In the genomic region with DNA sequence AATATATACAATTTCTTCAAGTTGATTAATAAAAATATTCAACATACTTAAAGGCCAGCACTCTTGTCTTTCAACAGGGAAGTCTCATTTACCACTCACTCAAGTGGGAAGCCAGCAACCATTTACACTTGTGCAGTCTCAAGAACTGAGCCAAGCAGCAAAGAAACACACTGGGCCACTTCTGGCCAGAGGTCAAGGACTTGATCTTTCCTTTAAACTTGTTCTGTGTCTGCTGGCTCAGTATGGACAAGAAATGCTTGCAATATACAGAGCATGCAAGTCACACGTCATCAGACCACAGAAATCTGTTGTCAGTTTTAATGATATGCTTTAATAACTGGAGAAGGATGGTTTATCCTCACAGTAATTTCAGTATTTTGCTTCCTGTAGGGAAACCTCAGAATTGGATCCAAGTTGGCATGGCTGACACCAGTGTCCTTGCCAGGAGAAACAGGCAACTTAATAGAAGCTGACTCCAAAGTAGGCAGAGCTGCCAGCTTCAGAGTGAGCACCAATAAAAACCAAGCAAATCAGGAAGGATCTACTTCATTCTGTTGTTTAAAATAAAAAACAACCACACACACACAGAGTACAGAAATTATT, we compare ENCODE assay signal across 11 mouse cellular contexts.
DNase-seq lines count a peak whose midpoint lies in the region; ATAC-seq lines count a peak whose summit lies in the region.
"Had no signal": no experiment of that assay in that cellular context is flagged by ENCODE, and none has a peak within 500 bp of the region (broad histone marks: within the 10 kb centered on the region; RNA-seq: fewer than 3 reads in every experiment).

No protein-coding gene starts in this region.

- no peak overlapping the region for H3K4me2 ChIP-seq in embryonic facial prominence, embryonic 14.5 days (ENCODE audit: low read depth, low read length)
- H3K4me2 ChIP-seq: kidney, embryonic 15.5 days had no signal

- H3K36me3 ChIP-seq in embryonic facial prominence, embryonic 14.5 days (ENCODE audit: control insufficient read depth, insufficient read depth, low read length) = no peaks in the 10 kb centered on the region
- H3K36me3 ChIP-seq in embryonic facial prominence, embryonic 10.5 days (replicated peaks) = peaks cover 2% of the 10 kb centered on the region; the same call in 1 of the 2 replicates

- DNase-seq in embryonic facial prominence, embryonic 14.5 days (ENCODE audit: low spot score) = peak; percentile 69
- DNase-seq in embryonic facial prominence, embryonic 10.5 days (ENCODE audit: low spot score) = no peak
- peak; percentile 42 to 46 for DNase-seq in layer of hippocampus, adult 8-10 months (ENCODE audit: low spot score in 2 of 2)
- DNase-seq in layer of hippocampus, adult 18-20 months (ENCODE audit: low spot score in 2 of 2) = no peak
- peak; percentile 73 to 81 for DNase-seq in cerebellum, postnatal 14 days
- peak; percentile 39 for DNase-seq in lung, postnatal 14 days
- no peak for DNase-seq in kidney, postnatal 25 days
- DNase-seq: heart, postnatal 36 days had no signal

- WGBS in embryonic facial prominence, embryonic 14.5 days = 69% methylated on average over 1 of the region's 1 CpGs
- WGBS in embryonic facial prominence, embryonic 10.5 days = 86% methylated on average over 1 of the region's 1 CpGs

- no peak for ATAC-seq in embryonic facial prominence, embryonic 14.5 days (ENCODE audit: low read depth)
- no peak for ATAC-seq in CD4-positive, CD25-positive, alpha-beta regulatory T cell, adult 4 months

- no peak overlapping the region for H3K27ac ChIP-seq in embryonic facial prominence, embryonic 14.5 days (replicated peaks; ENCODE audit: low read depth, low read length)
- H3K27ac ChIP-seq in embryonic facial prominence, embryonic 10.5 days (replicated peaks) = no peak overlapping the region
- H3K27ac ChIP-seq: kidney, embryonic 15.5 days; macrophage had no signal

- H3K4me3 ChIP-seq in embryonic facial prominence, embryonic 14.5 days (ENCODE audit: low read depth, low read length) = no peak overlapping the region
- H3K4me3 ChIP-seq in embryonic facial prominence, embryonic 10.5 days = no peak overlapping the region
- H3K4me3 ChIP-seq: kidney, embryonic 15.5 days had no signal

- no peaks in the 10 kb centered on the region for H3K9me3 ChIP-seq in embryonic facial prominence, embryonic 14.5 days (ENCODE audit: control insufficient read depth, low read length)
- no peaks in the 10 kb centered on the region for H3K9me3 ChIP-seq in embryonic facial prominence, embryonic 10.5 days
- H3K9me3 ChIP-seq: kidney, embryonic 15.5 days had no signal

- H3K27me3 ChIP-seq in embryonic facial prominence, embryonic 14.5 days (replicated peaks; ENCODE audit: control insufficient read depth, insufficient read depth, low read length) = no peaks in the 10 kb centered on the region
- no peaks in the 10 kb centered on the region for H3K27me3 ChIP-seq in embryonic facial prominence, embryonic 10.5 days (replicated peaks; ENCODE audit: low read depth, poor library complexity, severe bottlenecking)
- H3K27me3 ChIP-seq: kidney, embryonic 15.5 days had no signal

- H3K9ac ChIP-seq in embryonic facial prominence, embryonic 14.5 days (ENCODE audit: low read depth, low read length) = no peak overlapping the region
- H3K9ac ChIP-seq: kidney, embryonic 15.5 days had no signal

- peaks cover 4% of the 10 kb centered on the region; the same call in 1 of the 2 replicates for H3K4me1 ChIP-seq in embryonic facial prominence, embryonic 14.5 days (ENCODE audit: control insufficient read depth, insufficient read depth, low read length)
- H3K4me1 ChIP-seq in embryonic facial prominence, embryonic 10.5 days = no peaks in the 10 kb centered on the region
- H3K4me1 ChIP-seq: kidney, embryonic 15.5 days had no signal

Comparison
In these comparisons a context has a peak if more than half of its experiments do, and no peak if none do; other contexts are left out.
1. DNase-seq: peak in embryonic facial prominence, embryonic 14.5 days (single experiment), layer of hippocampus, adult 8-10 months (2 of 2), cerebellum, postnatal 14 days (2 of 2) and lung, postnatal 14 days (single experiment); none in embryonic facial prominence, embryonic 10.5 days (single experiment), layer of hippocampus, adult 18-20 months (0 of 2) and kidney, postnatal 25 days (0 of 2).